Mouse (Mus musculus) adrenal gland, adult 18-20 months (tissue): ENCODE results near the gene Arap2. TPM values are rescaled to one million over a fixed set of nuclear protein-coding genes. Genes with fewer than 3 reads are reported as not detected.

Experiments used
- DNase-seq, 2 experiments: peaks; one replicate each; pipeline ENCODE4 v3.0.0; 2021 to 2022; ENCODE audit warnings: low spot score in 2 of 2
- long read RNA-seq, 2 experiments: library from polyadenylated mRNA; stranded (forward); transcript quantifications; one replicate each; pipeline ENCODE4 v2.0.0; 2021
- total RNA-seq, 2 experiments: library from RNA; stranded (reverse); gene quantifications; 1 replicate in 1 of 2; 2 replicates in 1 of 2; pipeline ENCODE4 v1.2.3; 2021

Gene Arap2
- total RNA-seq: 1 to 10 TPM; 3.8 to 5.4 TPM
- long read RNA-seq, experiment 1, full-length matches to known transcripts: 1 of 1 reads
- long read RNA-seq, experiment 1, partial matches to known transcripts: 0 of 1 reads
- long read RNA-seq, experiment 1, other reads (novel, unspliced or antisense): 0 of 1 reads
- long read RNA-seq, experiment 2: 0 reads

DNA sequence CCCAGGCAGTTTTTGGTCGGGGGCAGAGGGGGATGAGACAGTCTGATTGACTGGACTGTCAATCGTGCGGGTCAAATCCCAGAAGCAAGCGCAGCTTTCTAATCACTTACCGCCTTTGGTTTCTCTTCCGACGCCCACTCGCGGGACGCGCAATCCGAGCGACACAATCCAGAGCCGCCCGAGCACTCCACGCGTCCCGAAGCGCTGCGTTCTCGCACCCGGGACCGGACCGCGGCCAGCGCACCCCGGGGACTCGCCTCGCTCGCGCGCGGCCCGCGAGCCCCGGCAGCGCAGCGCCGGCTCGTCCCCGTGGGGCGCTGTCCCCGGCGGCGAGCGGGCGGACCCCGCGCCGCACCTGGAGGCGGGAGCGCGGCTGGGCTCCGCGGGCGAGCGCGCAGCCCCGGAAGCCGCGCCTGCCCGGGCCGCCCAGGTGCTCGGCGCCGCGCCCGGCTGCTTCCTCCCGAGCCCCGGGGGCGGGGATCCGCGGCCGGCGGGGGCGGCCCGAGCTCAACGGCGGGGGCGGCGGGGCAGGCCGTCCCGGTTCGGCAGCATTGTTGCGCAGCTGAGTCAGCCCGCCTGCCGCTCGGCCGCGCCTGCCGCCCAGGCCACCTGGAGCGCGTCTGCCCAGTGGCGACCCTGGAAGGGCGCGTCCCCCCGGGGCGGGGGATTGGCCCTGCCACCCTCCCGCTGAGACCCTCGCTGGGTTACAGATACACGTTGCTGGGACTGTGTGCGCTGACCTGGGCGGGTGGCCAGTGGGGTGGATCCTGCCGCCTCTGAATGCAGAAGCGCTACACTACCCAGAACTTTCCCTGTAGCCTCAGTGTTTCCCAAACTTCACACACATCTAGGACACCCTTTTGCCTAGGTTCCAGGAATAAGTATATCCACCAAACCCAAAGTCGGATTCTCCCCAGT is at the start of gene Arap2:
Gene Arap2 (minus strand): TSS at position 376 of the 918 bp plus-strand sequence.
- peak; percentile 62 to 73 for DNase-seq

GRCm38 (mm10) chr5:62815741-62816140 is 49.8 kb upstream of the Arap2 start:
- DNase-seq: no peak

GRCm38 (mm10) chr5:62814072-62814414 is 48.1 kb upstream of the Arap2 start:
- DNase-seq: no peak

- no peak for DNase-seq
Observed at GRCm38 (mm10) chr5:62813402-62814071, 47.6 kb upstream of the Arap2 start, which contains the start of gene Dthd1. Dthd1 (plus strand) TSS chr5:62813823.

DNA sequence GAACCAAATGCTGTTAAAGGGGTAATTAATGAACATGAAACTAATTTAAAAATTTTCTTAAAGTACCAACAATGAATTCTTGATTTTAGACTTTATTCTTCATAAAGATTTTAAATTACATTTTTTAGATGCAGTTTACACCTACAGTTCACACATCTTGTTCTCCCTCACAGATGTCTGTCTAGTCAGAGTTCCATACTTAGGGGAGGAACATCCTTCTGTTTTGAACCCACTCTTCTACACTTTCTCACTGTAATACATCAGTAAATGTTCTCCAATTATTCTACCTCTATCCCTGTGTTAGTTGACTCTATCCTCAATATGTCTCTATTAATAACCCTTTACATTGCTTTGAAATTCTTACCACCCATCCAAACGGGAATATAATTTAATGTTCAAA is 26.8 kb upstream of the Arap2 start:
- DNase-seq: no peak

GRCm38 (mm10) chr5:62790921-62791564 is 25.1 kb upstream of the Arap2 start:
- DNase-seq: no peak

DNA sequence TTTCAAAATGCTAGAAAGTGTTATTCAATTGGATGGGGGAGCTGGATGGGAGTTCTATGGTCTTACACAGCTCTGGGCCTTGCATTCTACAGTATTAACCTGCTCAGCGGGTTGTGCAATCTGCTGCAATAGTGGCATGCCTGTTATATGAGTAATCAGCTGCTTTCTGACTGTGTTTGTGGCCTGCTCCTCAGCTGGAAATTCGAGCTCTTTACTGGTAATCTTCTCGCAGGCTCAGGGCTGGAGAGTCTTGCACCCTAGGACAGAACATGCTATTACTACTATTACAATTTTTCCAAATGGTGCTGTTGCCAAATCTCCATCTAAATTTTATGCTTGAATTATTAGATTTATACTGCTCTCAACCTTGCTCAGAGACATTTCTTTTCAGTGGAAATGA is 20.9 kb upstream of the Arap2 start:
- DNase-seq: no peak

GRCm38 (mm10) chr5:62778682-62779081 is 12.7 kb upstream of the Arap2 start:
- DNase-seq: no peak

- DNase-seq: no peak
Observed at GRCm38 (mm10) chr5:62777804-62778203, 11.8 kb upstream of the Arap2 start.

DNA sequence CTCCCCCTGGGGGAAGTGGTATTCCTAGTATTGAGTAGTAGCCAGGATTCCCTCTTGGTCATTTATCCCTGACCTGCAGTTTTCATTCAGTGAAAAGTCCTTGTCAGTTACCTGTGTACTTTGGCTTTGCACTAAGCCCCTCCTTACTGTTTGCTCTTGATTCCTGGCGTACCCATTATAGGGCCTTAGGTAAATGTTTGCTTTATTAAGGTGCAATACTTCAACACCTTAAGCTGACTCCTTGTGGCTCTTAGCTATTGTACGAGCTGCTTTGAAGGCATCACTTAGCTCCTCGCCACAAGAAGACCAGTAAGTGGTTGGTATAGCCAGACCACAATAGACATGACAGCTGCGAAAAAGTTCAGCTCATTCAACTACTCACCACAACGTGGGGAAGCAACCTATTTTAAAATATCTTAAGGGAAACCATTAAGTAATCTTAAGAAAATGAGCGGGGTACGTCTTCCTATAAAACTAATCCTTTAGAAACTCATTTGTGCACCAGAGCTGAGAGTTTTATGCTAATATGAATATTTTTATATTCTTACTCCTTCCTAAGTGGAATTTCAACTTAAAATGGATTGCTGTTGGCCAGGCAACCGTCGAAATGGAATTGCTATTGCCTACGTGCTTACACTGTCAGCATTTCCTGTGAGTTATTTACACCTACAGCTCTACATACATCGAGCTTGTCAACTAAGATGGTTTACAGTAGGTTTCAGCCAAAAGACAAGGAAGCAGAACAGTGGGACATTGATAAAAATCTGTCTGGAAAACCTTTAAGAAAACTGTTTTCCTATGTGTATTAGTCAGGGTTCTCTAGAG is 6.0 kb upstream of the Arap2 start:
- no peak for DNase-seq

GRCm38 (mm10) chr5:62765459-62765783 is 538 bp downstream of the Arap2 start:
- DNase-seq: no peak

GRCm38 (mm10) chr5:62764161-62764560 is 1.8 kb downstream of the Arap2 start:
- DNase-seq: no peak

DNA sequence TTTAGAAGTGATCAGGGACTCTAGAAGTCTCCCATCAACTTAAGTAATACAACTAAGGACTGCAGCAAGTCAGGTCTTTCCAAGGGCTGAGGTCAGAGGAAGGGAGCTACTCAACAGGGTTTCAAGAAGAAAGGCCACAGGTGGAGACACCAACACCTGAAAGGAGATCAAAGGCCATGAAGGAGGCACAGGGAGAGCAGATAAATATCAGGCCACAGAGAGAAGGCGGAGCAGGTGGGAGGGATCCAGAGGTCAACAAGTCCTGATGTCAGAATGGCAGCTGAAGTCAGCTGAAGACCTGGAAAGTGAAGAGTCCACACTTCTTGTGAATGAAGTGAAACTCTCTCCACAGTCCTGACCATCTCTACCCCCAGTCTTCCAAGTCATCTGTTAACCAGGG is 2.9 kb downstream of the Arap2 start:
- no peak for DNase-seq

- no peak for DNase-seq
Observed at GRCm38 (mm10) chr5:62762298-62762960, 3.5 kb downstream of the Arap2 start.

- no peak for DNase-seq
Observed at GRCm38 (mm10) chr5:62760791-62761504, 5.0 kb downstream of the Arap2 start.

- DNase-seq: no peak
Observed at GRCm38 (mm10) chr5:62755808-62756527, 10.0 kb downstream of the Arap2 start.

DNA sequence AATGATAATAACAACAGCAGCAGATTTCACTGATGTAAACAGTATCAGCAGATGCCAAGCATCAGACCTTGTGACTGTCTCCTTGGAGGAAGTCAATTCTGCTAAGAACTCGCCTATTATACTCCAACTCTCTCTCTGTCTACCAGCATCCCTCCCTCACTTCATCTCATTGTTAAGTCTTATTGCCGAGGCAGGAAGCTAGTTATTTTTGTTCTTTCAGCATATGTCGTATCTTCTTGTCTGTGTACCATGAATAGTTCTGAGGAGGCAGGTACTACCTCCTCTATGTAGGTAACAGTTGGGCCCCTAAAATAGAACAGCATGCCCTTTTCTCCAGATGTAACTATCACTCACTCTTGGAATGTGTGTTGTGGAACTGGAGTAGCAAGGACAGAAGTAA is 13.0 kb downstream of the Arap2 start:
- DNase-seq: no peak

DNA sequence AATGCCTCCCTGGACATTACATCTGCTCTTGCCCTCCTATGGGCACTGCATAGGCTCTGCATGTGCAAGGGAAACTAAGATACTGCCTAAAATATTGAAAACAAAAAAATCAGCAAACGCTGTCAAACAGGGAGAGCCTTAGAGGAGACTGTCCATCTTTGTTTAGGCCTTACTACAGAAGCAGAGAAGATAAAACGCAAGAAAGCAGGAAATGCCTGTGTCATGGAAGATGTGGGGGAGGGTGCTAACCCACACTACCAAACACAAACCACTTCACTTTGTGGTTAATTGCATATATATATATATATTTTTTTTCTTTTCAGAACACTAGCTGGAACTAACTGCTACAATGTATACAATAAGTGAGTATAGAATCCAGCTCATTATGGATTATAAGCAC is 14.3 kb downstream of the Arap2 start:
- DNase-seq: no peak

DNA sequence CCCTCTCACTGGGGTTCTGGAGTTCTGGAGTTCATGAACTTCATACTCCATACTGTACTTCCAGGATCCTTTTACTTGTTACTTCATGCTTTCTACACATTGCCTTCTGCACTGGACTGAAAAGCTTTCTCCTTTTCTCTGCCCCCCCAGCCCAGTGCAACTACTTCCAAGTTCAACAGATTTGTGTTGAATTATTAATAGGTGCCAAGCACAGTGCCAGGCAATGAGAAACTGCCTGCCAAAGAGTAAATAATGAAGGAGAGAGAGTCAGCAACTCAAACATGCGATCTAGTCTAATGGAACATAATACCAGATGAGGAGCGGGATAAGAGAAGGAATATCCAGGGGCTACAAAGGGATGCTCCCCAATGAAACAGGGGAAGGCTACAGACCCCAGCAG is 17.8 kb downstream of the Arap2 start:
- DNase-seq: no peak
